Mouse (Mus musculus): ENCODE data around the gene Bcat1.

Bcat1 gene

GRCm38 (mm10) chr6:145009859-145010818 lies 65.8 kb downstream of the Bcat1 start:
- no peak for DNase-seq (ENCODE audit: extremely low read depth, low read depth)

DNA sequence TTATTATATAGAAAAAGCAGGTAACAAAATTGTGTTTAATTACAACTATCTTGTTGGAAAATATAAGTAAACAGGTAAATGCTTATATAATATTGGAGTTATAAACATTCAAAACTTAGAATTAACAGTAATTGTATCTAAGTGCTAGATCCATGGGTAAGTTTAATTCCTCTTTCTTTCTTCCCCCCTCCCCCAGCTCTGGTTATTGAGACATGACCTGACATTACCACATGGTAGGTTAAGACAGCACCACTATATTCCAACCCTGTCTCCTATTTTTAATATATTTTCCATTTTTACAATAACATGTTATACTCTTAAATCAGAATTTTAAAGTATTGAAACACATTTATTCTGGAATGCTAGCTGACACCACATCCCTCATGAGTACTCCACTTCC lies 72.5 kb downstream of the Bcat1 start:
- DNase-seq (ENCODE audit: extremely low read depth, low read depth) = no peak

- no peak for DNase-seq (ENCODE audit: extremely low read depth, low read depth)
These were observed 73.7 kb downstream of the Bcat1 start for GRCm38 (mm10) chr6:145002094-145002936.

GRCm38 (mm10) chr6:145001493-145001892 lies 74.5 kb downstream of the Bcat1 start:
- DNase-seq (ENCODE audit: extremely low read depth, low read depth) = no peak

DNA sequence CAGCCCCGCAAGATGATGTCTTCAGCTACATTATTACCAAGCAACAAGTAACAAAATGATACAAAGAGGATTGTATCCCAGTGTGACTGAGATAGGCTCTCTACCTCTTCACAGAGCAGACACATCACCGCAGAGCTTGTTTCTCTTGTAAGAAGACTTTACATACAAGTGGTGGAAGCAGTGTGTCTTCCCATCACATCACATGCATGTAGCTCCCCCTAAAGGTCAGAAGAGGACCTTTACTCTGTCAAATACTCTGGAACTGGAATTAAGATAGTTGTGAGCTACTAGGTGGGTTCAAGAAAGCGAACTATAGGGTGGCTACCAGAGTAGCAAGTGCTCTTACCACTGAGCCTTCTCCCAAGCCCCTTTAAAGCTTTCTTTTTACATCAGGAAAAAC lies 78.8 kb downstream of the Bcat1 start:
- no peak for DNase-seq (ENCODE audit: extremely low read depth, low read depth)

DNA sequence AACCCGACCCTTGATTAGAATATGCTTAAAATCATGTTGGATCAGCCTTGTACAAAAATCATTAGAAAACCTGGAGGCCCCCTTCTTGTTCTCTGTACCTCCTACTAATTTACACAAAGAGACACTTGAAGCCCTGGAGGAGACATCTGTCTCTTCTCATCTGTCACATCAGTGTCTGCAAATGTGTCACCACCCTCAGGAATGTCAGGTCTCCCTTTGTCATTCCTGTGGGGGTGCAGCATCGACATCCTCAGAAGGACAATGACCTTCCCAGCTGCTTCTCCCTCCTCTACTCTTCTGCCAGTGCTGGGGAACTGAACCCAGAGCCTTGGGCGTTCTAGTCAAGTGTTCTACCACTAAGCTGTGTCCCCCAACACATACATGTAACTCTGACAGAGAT lies 83.9 kb downstream of the Bcat1 start:
- DNase-seq (ENCODE audit: extremely low read depth, low read depth) = no peak

GRCm38 (mm10) chr6:144989193-144989592 lies 86.8 kb downstream of the Bcat1 start:
- no peak for DNase-seq (ENCODE audit: extremely low read depth, low read depth)

GRCm38 (mm10) chr6:144987676-144988075 lies 88.3 kb downstream of the Bcat1 start:
- DNase-seq (ENCODE audit: extremely low read depth, low read depth) = no peak

GRCm38 (mm10) chr6:144987216-144987615 lies 88.8 kb downstream of the Bcat1 start:
- no peak for DNase-seq (ENCODE audit: extremely low read depth, low read depth)

DNA sequence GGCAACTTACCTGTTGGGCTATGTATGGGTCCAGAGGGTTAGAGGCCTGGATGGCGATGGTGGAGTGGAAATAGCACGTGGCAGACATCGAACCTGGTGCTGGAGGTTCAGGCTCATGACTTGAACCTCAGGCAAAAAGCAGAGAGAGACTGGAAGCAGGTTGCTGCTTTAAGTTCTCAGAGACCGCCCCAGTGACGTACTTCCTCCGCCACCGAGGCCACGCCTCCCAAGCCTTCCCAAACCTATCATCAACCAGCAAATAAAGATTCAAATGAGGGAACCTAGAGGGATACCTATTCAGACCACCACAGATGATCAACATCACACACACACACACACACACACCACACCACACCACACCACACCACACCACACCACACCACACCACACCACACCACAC lies 91.8 kb downstream of the Bcat1 start:
- DNase-seq (ENCODE audit: extremely low read depth, low read depth) = no peak

- no peak for DNase-seq (ENCODE audit: extremely low read depth, low read depth)
These were observed 93.9 kb downstream of the Bcat1 start for GRCm38 (mm10) chr6:144982093-144982492.

DNA sequence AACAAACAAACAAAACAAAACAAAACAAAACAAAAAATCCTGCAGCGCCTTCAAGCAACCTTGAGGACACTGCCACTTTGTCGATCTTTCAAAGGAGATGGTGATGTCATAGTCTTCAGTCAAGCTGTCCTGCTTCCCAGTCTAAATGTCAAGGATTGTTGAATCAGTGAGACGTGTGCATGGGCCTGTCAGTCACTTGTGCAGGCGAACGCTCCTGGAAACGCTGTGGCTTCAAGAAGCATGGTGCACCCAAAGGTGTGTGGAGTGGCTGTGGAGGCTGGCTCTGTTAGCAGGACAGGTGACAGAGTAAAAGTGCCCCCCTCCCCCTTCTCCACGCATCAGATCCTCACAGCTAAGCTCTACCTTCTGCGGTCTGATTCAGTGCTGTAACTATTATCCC lies 103.6 kb downstream of the Bcat1 start:
- DNase-seq (ENCODE audit: extremely low read depth, low read depth) = no peak

DNA sequence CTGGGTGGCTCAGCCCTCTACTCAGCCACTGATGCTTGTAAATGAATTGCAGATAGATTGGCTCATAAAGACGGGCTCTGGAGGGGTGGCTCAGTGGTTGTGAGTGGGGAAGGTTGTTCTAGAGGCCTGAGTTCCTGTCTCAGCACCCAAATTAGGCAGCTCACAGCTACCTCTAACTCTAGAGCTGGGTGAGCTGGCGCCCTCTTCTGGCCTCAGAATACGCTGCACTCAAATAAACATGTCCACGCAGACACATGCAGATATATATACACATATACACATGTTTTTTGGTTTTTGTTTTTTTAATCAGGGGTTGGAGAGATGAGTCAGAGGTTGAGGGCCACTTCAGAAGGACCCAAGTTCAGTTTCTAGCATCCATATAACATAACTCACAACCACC lies 105.1 kb downstream of the Bcat1 start:
- no peak for DNase-seq (ENCODE audit: extremely low read depth, low read depth)

DNA sequence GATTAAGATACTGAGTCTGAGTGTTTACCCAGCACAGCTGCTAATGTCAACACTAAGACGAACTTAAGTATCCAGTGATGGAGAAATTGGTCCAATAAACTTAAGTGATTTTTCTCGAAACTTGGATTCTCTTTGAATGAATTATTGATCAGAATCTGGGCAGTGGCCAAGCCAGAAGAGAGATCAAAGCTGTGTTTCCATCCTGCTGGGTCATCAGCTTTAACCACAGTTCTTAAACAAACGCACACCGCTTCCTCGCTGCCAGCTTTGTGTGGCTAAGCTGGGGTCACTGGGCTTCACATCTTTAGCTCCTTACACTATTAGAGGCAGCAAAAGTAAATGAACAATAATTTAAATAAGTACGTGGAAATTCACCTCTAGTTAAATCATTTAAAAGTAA lies 108.4 kb downstream of the Bcat1 start:
- no peak for DNase-seq (ENCODE audit: extremely low read depth, low read depth)

GRCm38 (mm10) chr6:144964205-144964604 lies 111.8 kb downstream of the Bcat1 start:
- no peak for DNase-seq (ENCODE audit: extremely low read depth, low read depth)

DNA sequence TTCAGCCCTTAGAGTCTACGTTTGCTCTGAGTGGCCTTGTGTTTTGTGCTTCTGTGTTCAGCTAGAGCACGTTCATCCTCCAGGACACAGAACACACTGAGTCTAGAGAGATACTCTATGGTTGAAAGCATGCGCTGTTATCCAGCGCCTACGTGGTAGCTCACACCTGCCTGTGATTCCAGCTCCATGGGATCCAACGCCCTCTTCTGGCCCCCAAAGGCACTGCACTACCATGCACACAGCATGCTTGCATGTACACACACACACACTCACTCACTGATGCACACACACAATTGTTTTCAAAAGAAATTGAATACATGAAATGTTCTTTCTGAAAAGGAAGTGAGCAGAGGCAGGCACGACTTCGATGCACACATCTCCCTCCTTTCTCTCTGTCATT lies 112.8 kb downstream of the Bcat1 start:
- DNase-seq (ENCODE audit: extremely low read depth, low read depth) = no peak

GRCm38 (mm10) chr6:144962013-144962354 lies 114.0 kb downstream of the Bcat1 start:
- DNase-seq (ENCODE audit: extremely low read depth, low read depth) = no peak

GRCm38 (mm10) chr6:144961253-144962012 lies 114.6 kb downstream of the Bcat1 start:
- DNase-seq (ENCODE audit: extremely low read depth, low read depth) = no peak

DNA sequence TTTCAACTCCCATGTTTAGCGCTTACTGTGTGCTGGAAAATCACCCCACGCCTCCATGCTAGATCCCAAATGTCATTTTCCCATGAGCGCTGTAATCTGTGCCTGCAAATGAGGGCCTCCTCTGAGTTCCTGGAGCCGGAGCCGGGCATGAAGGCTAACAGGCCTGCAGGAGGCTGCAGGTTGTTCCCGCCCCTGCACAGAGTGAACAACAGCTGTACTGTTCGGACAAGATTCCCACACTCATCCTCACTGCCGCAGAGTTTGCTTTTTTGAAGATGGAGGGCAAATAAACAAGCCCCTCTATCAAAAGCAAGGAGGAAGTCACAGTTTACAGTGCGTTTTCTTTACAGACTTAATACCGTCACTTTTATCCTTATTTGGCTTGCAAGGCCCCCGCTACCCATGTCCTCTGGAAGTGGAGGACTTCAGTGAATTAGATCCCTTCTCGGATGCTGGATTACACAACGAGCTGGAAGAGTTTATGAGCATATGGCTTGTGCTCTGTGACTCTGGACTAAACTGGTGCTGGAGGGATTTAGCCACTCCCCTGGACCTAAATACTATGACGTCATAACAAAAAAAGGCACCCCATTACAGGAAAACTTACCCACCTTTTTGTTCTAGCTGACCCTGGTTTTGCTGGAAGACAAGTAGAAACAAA lies 120.0 kb downstream of the Bcat1 start:
- no peak for DNase-seq (ENCODE audit: extremely low read depth, low read depth)

GRCm38 (mm10) chr6:144952885-144953284 lies 123.1 kb downstream of the Bcat1 start:
- DNase-seq (ENCODE audit: extremely low read depth, low read depth) = no peak
